Mouse (Mus musculus): ENCODE measurements around the gene Dnajb9.

DNA sequence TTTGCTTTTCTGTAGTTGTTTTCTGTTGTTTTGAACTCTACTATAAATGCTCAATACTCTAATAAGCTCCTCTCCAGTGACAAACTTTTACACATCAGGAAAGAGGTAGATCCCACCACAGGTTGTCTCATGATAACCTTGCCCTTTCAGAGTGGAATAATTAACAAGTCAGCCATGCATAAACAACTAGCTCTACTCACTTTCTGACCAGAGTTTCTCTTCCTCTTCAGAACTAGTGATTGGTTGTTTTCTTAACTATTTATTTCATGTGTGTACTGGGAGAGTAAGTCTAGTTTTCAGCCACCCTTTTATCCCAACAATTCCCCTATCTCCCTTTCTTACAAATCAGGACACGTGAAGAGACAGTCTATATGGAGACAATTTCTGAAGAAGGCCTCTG lies 50.8 kb downstream of the Dnajb9 start:
- TF ChIP-seq CTCF (IDR thresholded peaks at IDR 0.05; ENCODE audit: borderline replicate concordance, control insufficient read depth, extremely low read depth, insufficient read depth, low read length, poor library complexity): no peak
- no peak for TF ChIP-seq POLR2A (IDR thresholded peaks at IDR 0.05; ENCODE audit: control insufficient read depth, extremely low read depth, insufficient read depth, low read length, poor library complexity)

Data from thymus, adult 2 months (tissue).